ENCODE assay signal across 1 mouse cellular context in the genomic region with DNA sequence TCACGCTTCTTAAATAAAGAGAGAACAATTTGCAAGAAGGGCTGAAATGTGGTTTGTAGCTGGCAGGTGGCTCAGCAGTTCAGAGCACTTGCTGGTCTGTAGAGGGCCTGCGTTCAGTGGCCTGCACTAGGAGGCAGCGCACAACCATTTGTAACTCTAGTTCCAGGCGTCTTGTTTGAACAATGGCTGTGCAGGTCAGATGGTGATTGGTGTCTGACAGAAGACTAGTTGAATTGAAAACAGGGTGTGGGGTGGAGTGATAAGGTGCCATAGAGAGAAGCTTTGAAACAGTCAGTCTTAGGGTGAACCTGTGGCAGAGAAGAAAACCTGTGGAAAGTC.
A peak's percentile ranks its signal among the peaks of the same experiment; 100 is the strongest.
TF ChIP-seq lines count a peak whose summit lies in the region.

No protein-coding gene starts in this region.

TF ChIP-seq in CH12.LX, 34 proteins besides CTCF, POLR2A, EP300 and RAD21 (continued from another document):
- TF ChIP-seq CHD2 (IDR thresholded peaks at IDR 0.05; ENCODE audit: low read length) (no peak), MYC (IDR thresholded peaks at IDR 0.05; ENCODE audit: low read depth, low read length) (no peak), PAX5 (IDR thresholded peaks at IDR 0.05; ENCODE audit: low read length) (no peak), NELFE (IDR thresholded peaks at IDR 0.05; ENCODE audit: low read depth, low read length) (peak; percentile 13; the same call in 1 of the 2 replicates), ZNF384 (IDR thresholded peaks at IDR 0.05; ENCODE audit: low read depth, low read length) (no peak), HCFC1 (IDR thresholded peaks at IDR 0.05; ENCODE audit: low read depth, low read length) (no peak; the same call in 1 of the 2 replicates), MAFK (IDR thresholded peaks at IDR 0.05; ENCODE audit: insufficient replicate concordance, low read length) (no peak), MAZ (IDR thresholded peaks at IDR 0.05; ENCODE audit: low read depth, low read length) (0 out of 2 replicates have a peak, but pooled peaks have one; percentile 6), GABPA (IDR thresholded peaks at IDR 0.05; ENCODE audit: insufficient replicate concordance, low read depth, low read length) (no peak), SMC3 (IDR thresholded peaks at IDR 0.05; ENCODE audit: low read depth, low read length) (peak; percentile 27), KAT2A (IDR thresholded peaks at IDR 0.05; ENCODE audit: insufficient replicate concordance, low read length) (no peak), ELF1 (IDR thresholded peaks at IDR 0.05; ENCODE audit: low read depth, low read length) (no peak), POLR2AphosphoS2 (IDR thresholded peaks at IDR 0.05; ENCODE audit: low read depth, low read length) (no peak; the same call in 1 of the 2 replicates), JUN (IDR thresholded peaks at IDR 0.05; ENCODE audit: insufficient read depth, low read depth, low read length) (no peak), TCF12 (IDR thresholded peaks at IDR 0.05; ENCODE audit: low read depth, low read length) (0 out of 2 replicates have a peak, but pooled peaks have one; percentile 85), MEF2A (IDR thresholded peaks at IDR 0.05; ENCODE audit: borderline replicate concordance, low read depth, low read length) (no peak), MXI1 (IDR thresholded peaks at IDR 0.05; ENCODE audit: low read depth, low read length) (no peak; the same call in 1 of the 2 replicates), IRF4 (IDR thresholded peaks at IDR 0.05; ENCODE audit: low read depth, low read length) (no peak), MAX (IDR thresholded peaks at IDR 0.05; ENCODE audit: low read length) (peak; percentile 48), E2F4 (IDR thresholded peaks at IDR 0.05; ENCODE audit: insufficient replicate concordance, low read depth, low read length) (no peak)
